Mouse (Mus musculus): Measurements from ENCODE around the gene Dennd4a. TPM values are rescaled to one million over a fixed set of nuclear protein-coding genes. Genes with fewer than 3 reads are reported as not detected.
A peak's percentile ranks its signal among the peaks of the same experiment; 100 is the strongest.

Gene Dennd4a
- polyA plus RNA-seq, 1 experiment from 2014 or later, result 7.9 TPM

DNA sequence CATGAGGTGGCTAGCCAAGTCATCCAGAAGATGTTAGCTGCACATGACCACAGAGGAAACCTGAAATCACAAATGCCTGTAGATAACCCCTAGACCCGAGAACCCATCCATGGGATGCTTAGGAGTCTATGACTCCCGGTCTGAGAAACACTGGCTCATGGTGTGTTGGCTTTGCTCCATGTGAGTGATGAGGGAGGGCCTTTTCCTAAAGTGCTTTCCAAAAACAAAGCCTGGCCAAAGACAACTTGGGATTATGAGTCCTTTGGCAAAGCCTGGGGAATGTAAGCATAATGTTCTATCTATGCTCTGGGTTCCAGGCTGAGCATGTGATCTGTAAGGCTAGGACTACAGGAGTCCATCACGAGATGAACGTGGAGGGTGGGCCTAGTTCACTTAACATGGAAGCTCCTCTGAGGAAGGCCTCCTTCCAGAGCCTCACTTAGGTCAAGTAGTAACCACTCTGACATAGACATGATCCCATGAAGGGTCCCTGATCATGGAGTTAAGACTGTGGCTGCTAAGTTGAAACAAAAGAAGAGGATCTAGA lies 33.6 kb upstream of the Dennd4a start:
- no peaks in the 10 kb centered on the region for H3K9me3 ChIP-seq (replicated peaks)
- no peak for DNase-seq (ENCODE audit: low spot score)
- no peak overlapping the region for H3K27ac ChIP-seq
- peaks cover 10% of the 10 kb centered on the region for H3K4me1 ChIP-seq
- no peak overlapping the region for H3K4me3 ChIP-seq
- 90% methylated on average over 4 of the region's 4 CpGs for WGBS
- H3K27me3 ChIP-seq (ENCODE audit: low read depth, poor library complexity, severe bottlenecking), result no peaks in the 10 kb centered on the region
- no peaks in the 10 kb centered on the region for H3K36me3 ChIP-seq

DNA sequence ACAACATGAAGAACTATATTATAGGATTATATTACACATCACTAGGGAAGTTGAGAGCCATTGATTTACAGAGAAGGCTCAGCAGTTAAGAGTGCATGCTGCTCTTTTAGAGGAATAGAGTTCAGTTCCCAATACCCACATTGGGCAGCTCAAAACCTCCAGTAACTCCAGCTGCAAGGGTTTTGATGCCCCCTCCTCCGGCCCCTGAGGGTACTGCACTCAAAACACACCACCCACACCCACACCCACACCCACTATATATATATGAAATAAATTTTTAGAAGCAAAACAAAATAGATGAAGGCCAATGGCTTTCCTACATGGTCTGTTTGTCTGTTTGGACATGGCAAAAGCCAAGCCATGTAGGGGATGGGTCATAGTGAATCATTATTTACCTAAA lies 33.0 kb upstream of the Dennd4a start:
- Histone ChIP-seq H3K27ac (no peak overlapping the region), H3K4me3 (no peak overlapping the region), H3K9me3 (replicated peaks) (no peaks in the 10 kb centered on the region), H3K27me3 (ENCODE audit: low read depth, poor library complexity, severe bottlenecking) (no peaks in the 10 kb centered on the region), H3K36me3 (no peaks in the 10 kb centered on the region), H3K4me1 (peaks cover 10% of the 10 kb centered on the region)
- no peak for DNase-seq (ENCODE audit: low spot score)
- WGBS, result 93% methylated on average over 1 of the region's 1 CpGs

- Histone ChIP-seq H3K27ac (no peak overlapping the region), H3K36me3 (no peaks in the 10 kb centered on the region), H3K9me3 (replicated peaks) (no peaks in the 10 kb centered on the region), H3K27me3 (ENCODE audit: low read depth, poor library complexity, severe bottlenecking) (no peaks in the 10 kb centered on the region), H3K4me3 (no peak overlapping the region), H3K4me1 (peaks cover 7% of the 10 kb centered on the region)
- no peak for DNase-seq (ENCODE audit: low spot score)
- 46% methylated on average over 7 of the region's 7 CpGs for WGBS
These were observed 31.5 kb upstream of the Dennd4a start for GRCm38 (mm10) chr9:64779628-64780027.

- Histone ChIP-seq H3K4me3 (no peak overlapping the region), H3K27me3 (ENCODE audit: low read depth, poor library complexity, severe bottlenecking) (0 out of 2 replicates have a peak, but pooled peaks cover 6% of the 10 kb centered on the region), H3K36me3 (no peaks in the 10 kb centered on the region), H3K4me1 (no peaks in the 10 kb centered on the region), H3K9me3 (replicated peaks) (no peaks in the 10 kb centered on the region), H3K27ac (no peak overlapping the region)
- WGBS, result 94% methylated on average over 7 of the region's 7 CpGs
- no peak for DNase-seq (ENCODE audit: low spot score)
These were observed 27.6 kb upstream of the Dennd4a start for GRCm38 (mm10) chr9:64783511-64783910.

- H3K4me1 ChIP-seq, result no peaks in the 10 kb centered on the region
- 31% methylated on average over 4 of the region's 4 CpGs for WGBS
These were observed 26.3 kb upstream of the Dennd4a start for GRCm38 (mm10) chr9:64784841-64785240.

DNA sequence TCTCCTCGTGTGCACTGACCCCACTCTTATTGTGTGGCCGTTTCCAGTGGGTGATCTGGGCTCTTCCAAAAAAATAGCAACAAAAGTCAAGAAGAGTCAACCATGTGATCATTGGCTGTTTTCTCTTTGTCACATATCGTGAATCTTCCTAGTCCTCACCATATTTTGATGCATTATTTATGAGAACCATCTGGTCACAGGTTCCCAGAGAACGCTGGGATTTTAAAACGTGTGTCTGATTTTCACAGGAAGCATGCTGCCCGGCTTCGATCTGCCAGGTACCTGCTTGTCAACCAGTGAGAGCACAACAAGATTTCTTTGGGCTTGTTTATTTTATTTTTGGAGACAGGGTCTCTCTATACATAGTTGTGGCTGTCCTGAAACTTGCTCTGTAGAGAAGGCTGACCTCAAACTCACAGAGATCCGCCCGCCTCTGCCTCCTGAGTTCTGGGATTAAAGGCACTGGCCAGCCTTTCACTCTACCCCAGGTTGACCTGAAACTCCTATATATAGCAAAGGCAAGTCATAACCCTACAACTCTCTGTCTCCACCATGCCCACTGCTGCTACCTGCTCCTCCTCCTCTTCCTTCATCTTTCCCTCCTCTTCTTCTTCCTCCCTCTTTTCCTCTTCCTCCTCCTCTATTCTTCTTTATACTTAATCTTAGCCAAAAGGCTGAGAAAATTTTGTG lies 24.8 kb upstream of the Dennd4a start:
- 92% methylated on average over 9 of the region's 9 CpGs for WGBS
- H3K27ac ChIP-seq, result no peak overlapping the region

More at GRCm38 (mm10) chr9:64784841-64785240, 26.3 kb upstream of the Dennd4a start:
- Histone ChIP-seq H3K27me3 (ENCODE audit: low read depth, poor library complexity, severe bottlenecking) (0 out of 2 replicates have a peak, but pooled peaks cover 6% of the 10 kb centered on the region), H3K4me3 (no peak overlapping the region), H3K27ac (no peak overlapping the region), H3K36me3 (no peaks in the 10 kb centered on the region), H3K9me3 (replicated peaks) (no peaks in the 10 kb centered on the region)
- peak; percentile 70 for DNase-seq (ENCODE audit: low spot score)

DNA sequence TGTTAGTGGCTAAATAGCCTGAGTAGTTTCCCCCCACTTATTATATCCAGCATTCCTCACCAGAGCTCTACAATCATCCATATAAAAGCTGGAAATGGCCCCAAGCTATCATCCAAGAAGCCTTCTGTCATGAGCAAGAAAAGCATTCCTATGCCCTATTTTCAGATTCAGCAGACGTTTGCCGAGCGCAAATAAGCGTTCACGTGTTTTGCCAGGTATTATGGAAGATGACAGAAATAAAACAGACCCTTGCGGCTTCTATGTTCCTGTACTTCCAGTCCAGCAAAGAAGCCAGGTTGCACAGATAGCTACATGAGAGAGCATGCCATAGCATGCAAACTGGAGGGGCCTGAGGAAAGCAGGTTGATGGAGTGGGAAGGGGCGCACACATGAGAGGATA lies 23.1 kb upstream of the Dennd4a start:
- WGBS, result 93% methylated on average over 7 of the region's 7 CpGs
- H3K27ac ChIP-seq, result no peak overlapping the region
- 0 out of 2 replicates have a peak, but pooled peaks cover 6% of the 10 kb centered on the region for H3K27me3 ChIP-seq (ENCODE audit: low read depth, poor library complexity, severe bottlenecking)

More for the DNA sequence above, 24.8 kb upstream of the Dennd4a start:
- Histone ChIP-seq H3K4me3 (no peak overlapping the region), H3K9me3 (replicated peaks) (no peaks in the 10 kb centered on the region), H3K27me3 (ENCODE audit: low read depth, poor library complexity, severe bottlenecking) (0 out of 2 replicates have a peak, but pooled peaks cover 6% of the 10 kb centered on the region), H3K36me3 (no peaks in the 10 kb centered on the region), H3K4me1 (no peaks in the 10 kb centered on the region)
- no peak for DNase-seq (ENCODE audit: low spot score)

DNA sequence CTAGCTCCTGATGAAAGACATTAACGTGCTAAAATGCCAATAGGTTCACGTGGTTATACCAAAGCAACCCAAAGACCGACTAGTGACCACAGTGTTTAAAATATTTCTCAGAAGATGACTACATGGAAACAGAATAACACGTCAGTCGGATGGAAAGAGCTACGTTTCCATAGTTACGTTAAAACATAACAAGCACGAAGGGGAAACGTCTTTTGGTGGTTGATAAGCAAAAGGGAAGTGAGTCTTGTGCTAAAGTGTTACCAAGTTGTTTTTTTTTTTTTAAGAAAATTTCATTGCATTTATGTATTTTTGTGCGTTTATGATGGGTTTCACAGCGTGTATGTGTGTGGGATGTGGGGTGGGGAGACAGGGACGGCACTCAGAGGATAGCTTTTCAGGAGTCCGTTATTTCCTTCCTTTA lies 21.8 kb upstream of the Dennd4a start:
- no peak for DNase-seq (ENCODE audit: low spot score)
- H3K4me3 ChIP-seq, result no peak overlapping the region
- no peaks in the 10 kb centered on the region for H3K36me3 ChIP-seq
- H3K4me1 ChIP-seq, result peaks cover under 1% of the 10 kb centered on the region; the same call in 1 of the 2 replicates
- 87% methylated on average over 13 of the region's 13 CpGs for WGBS
- no peak overlapping the region for H3K27ac ChIP-seq
- H3K9me3 ChIP-seq (replicated peaks), result no peaks in the 10 kb centered on the region
- H3K27me3 ChIP-seq (ENCODE audit: low read depth, poor library complexity, severe bottlenecking), result 0 out of 2 replicates have a peak, but pooled peaks cover 6% of the 10 kb centered on the region

More for the DNA sequence above, 23.1 kb upstream of the Dennd4a start:
- Histone ChIP-seq H3K4me3 (no peak overlapping the region), H3K9me3 (replicated peaks) (no peaks in the 10 kb centered on the region), H3K36me3 (no peaks in the 10 kb centered on the region), H3K4me1 (no peaks in the 10 kb centered on the region)
- DNase-seq (ENCODE audit: low spot score), result no peak

DNA sequence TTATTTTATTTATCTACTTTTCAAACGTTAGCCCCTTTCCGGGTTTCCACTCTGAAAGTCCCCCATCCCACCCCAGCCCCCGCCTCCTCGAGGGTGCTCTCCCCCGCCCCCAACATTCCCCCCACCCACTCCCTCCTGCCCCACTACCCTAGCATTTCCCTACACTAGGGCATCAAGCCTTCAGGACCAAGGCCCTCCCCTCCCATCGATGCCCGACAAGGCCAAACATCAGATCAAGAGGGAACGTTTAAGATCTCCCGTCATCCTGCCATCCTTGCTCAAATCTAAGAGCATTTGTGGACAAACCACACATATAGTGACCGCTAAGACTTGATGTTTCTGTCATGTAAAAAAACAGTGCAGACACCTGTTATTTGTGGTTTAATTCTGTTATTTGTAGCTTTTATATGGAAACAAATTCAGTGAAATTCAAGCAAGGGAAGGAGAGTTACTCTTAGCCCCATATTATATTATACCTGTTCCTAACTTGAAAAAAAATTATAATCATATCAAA lies 21.2 kb upstream of the Dennd4a start:
- Histone ChIP-seq H3K9me3 (replicated peaks) (no peaks in the 10 kb centered on the region), H3K4me3 (no peak overlapping the region), H3K36me3 (no peaks in the 10 kb centered on the region), H3K27ac (no peak overlapping the region), H3K4me1 (peaks cover 4% of the 10 kb centered on the region; the same call in 1 of the 2 replicates), H3K27me3 (ENCODE audit: low read depth, poor library complexity, severe bottlenecking) (0 out of 2 replicates have a peak, but pooled peaks cover 6% of the 10 kb centered on the region)
- WGBS, result 83% methylated on average over 10 of the region's 10 CpGs
- DNase-seq (ENCODE audit: low spot score), result no peak

- Histone ChIP-seq H3K27me3 (ENCODE audit: low read depth, poor library complexity, severe bottlenecking) (0 out of 2 replicates have a peak, but pooled peaks cover 6% of the 10 kb centered on the region), H3K27ac (no peak overlapping the region), H3K4me1 (peaks cover 4% of the 10 kb centered on the region; the same call in 1 of the 2 replicates), H3K9me3 (replicated peaks) (no peaks in the 10 kb centered on the region), H3K4me3 (no peak overlapping the region), H3K36me3 (no peaks in the 10 kb centered on the region)
- 91% methylated on average over 7 of the region's 7 CpGs for WGBS
- DNase-seq (ENCODE audit: low spot score), result no peak
These were observed 20.2 kb upstream of the Dennd4a start for GRCm38 (mm10) chr9:64790673-64791660.

- WGBS, result 81% methylated on average over 1 of the region's 1 CpGs
- no peaks in the 10 kb centered on the region for H3K36me3 ChIP-seq
- H3K4me1 ChIP-seq, result peaks cover 4% of the 10 kb centered on the region; the same call in 1 of the 2 replicates
- no peak overlapping the region for H3K27ac ChIP-seq
- no peaks in the 10 kb centered on the region for H3K9me3 ChIP-seq (replicated peaks)
- no peak overlapping the region for H3K4me3 ChIP-seq
- H3K27me3 ChIP-seq (ENCODE audit: low read depth, poor library complexity, severe bottlenecking), result 0 out of 2 replicates have a peak, but pooled peaks cover 6% of the 10 kb centered on the region
- no peak for DNase-seq (ENCODE audit: low spot score)
These were observed 19.5 kb upstream of the Dennd4a start for GRCm38 (mm10) chr9:64791676-64792075.
